ENCODE assay signal across 11 mouse cellular contexts in the genomic region with DNA sequence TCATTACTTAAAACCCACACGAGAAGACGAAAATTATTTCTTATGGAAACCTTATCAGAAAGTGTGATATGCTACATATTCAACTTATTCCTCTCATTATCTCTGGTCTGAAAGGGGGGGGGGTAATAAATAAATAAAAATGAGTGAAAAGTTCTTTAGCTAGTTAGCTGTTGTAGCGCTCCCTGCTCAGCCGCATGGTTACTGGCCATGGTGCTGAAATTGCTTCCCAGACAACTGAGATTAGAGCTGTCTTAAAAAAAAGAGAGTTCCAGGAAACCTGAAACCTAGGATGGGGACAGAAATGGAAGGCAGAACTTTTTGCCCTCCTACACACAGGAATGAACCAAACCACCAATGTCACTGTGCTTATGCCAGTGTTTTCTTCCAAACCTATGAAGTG. TPM values are rescaled to one million over a fixed set of nuclear protein-coding genes. Genes with fewer than 3 reads are reported as not detected.
DNase-seq lines count a peak whose midpoint lies in the region; ATAC-seq lines count a peak whose summit lies in the region.
"Had no signal": no experiment of that assay in that cellular context is flagged by ENCODE, and none has a peak within 500 bp of the region (broad histone marks: within the 10 kb centered on the region; RNA-seq: fewer than 3 reads in every experiment).

No protein-coding gene starts in this region.

- H3K9ac ChIP-seq in neural tube, embryonic 12.5 days = no peak overlapping the region
- H3K9ac ChIP-seq: embryonic facial prominence, embryonic 13.5 days; limb, embryonic 15.5 days had no signal

- H3K27me3 ChIP-seq in neural tube, embryonic 12.5 days (replicated peaks) = peaks cover 81% of the 10 kb centered on the region

- no peak overlapping the region for H3K4me3 ChIP-seq in neural tube, embryonic 12.5 days
- H3K4me3 ChIP-seq: embryonic facial prominence, embryonic 13.5 days; limb, embryonic 15.5 days had no signal

- peak overlapping the region; percentile 14; the same call in 1 of the 2 replicates for H3K4me2 ChIP-seq in neural tube, embryonic 12.5 days (replicated peaks)
- H3K4me2 ChIP-seq: embryonic facial prominence, embryonic 13.5 days; limb, embryonic 15.5 days had no signal

- no peaks in the 10 kb centered on the region for H3K9me3 ChIP-seq in neural tube, embryonic 12.5 days
- H3K9me3 ChIP-seq: embryonic facial prominence, embryonic 13.5 days; limb, embryonic 15.5 days had no signal

- H3K36me3 ChIP-seq in neural tube, embryonic 12.5 days = no peaks in the 10 kb centered on the region
- H3K36me3 ChIP-seq: embryonic facial prominence, embryonic 13.5 days; limb, embryonic 15.5 days had no signal

- no peak overlapping the region for H3K27ac ChIP-seq in neural tube, embryonic 12.5 days
- H3K27ac ChIP-seq: embryonic facial prominence, embryonic 13.5 days; limb, embryonic 15.5 days had no signal

- H3K4me1 ChIP-seq in neural tube, embryonic 12.5 days = peaks cover 32% of the 10 kb centered on the region

- peak; percentile 26 to 75 for DNase-seq in adrenal gland, adult (ENCODE audit: inconsistent age in 2 of 2, low spot score in 1 of 2)
- no peak for DNase-seq in adrenal gland, adult 8-10 months
- DNase-seq in ovary, postnatal 14 days (ENCODE audit: low spot score) = peak; percentile 42
- no peak for DNase-seq in ovary, adult 18-20 months (ENCODE audit: low spot score)
- peak; percentile 68 for DNase-seq in hindlimb bud, embryonic 11.5 days (ENCODE audit: extremely low spot score, low read depth, low spot score)

- no peak for ATAC-seq in neural tube, embryonic 12.5 days (ENCODE audit: low FRiP score, low read depth)
- ATAC-seq in inflammation-experienced regulatory T-cells, adult 6 months = no peak
- no peak for ATAC-seq in granulocyte monocyte progenitor cell, adult 5-6 weeks (replicated peaks; ENCODE audit: poor library complexity, severe bottlenecking)

- 2% methylated on average over 4 of the region's 4 CpGs for WGBS in neural tube, embryonic 12.5 days

RNA-seq across cellular contexts. Expression of gene Pou4f2, which starts 5.1 kb away (rescaled TPM):
- not detected for total RNA-seq in adrenal gland, adult 8-10 months (2022)
- 4.7 and 5.0 TPM in 2 replicates for polyA plus RNA-seq in neural tube, embryonic 12.5 days (2016; fragmentation: Nextera tagmentation; extraction: Ambion mirVana)
- polyA plus RNA-seq in inflammation-experienced regulatory T-cells, adult 6 months (2017; shearing (Covaris generic)) = not detected
- not detected in 2 replicates for total RNA-seq in granulocyte monocyte progenitor cell, adult 5-6 weeks (2014; fragmentation: Nextera tagmentation)
- not detected in 2 replicates for total RNA-seq in granulocyte monocyte progenitor cell, adult 5-6 weeks (2017)
- polyA plus RNA-seq: limb, embryonic 15.5 days; small intestine, adult 2 months had no signal

Comparison
In these comparisons a context has a peak if more than half of its experiments do, and no peak if none do; other contexts are left out.
1. DNase-seq: peak in adrenal gland, adult (2 of 2), ovary, postnatal 14 days (single experiment) and hindlimb bud, embryonic 11.5 days (single experiment); none in adrenal gland, adult 8-10 months (single experiment) and ovary, adult 18-20 months (single experiment).